Mouse (Mus musculus) kidney, adult 2 months (tissue): ENCODE results near the gene Orc2. TPM values are rescaled to one million over a fixed set of nuclear protein-coding genes. Genes with fewer than 3 reads are reported as not detected.

Source experiments
- DNase-seq: peaks from one replicate; pipeline ENCODE4 v3.0.0; 2021
- H3K27ac ChIP-seq: fragments of 200-500 bp; 2 replicates; pipeline ENCODE4 v1.5.1; 2012; ENCODE audit warnings: low read depth, low read length, control low read depth, inconsistent platforms; ENCODE audit not compliant: insufficient read depth
- H3K27me3 ChIP-seq: fragments of 200-500 bp; replicated peaks from 2 replicates; pipeline ENCODE4 v1.6.1; 2012; ENCODE audit warnings: mild to moderate bottlenecking, moderate library complexity, low read length, inconsistent platforms; ENCODE audit not compliant: control insufficient read depth, insufficient read depth
- H3K36me3 ChIP-seq: fragments of 200-500 bp; 2 replicates; pipeline ENCODE4 v1.6.1; 2012; ENCODE audit warnings: mild to moderate bottlenecking, moderate library complexity, low read length, inconsistent platforms; ENCODE audit not compliant: control insufficient read depth, insufficient read depth
- H3K4me1 ChIP-seq: fragments of 200-500 bp; 2 replicates; pipeline ENCODE4 v1.6.1; 2011; ENCODE audit warnings: low read length; ENCODE audit not compliant: control insufficient read depth, insufficient read depth
- H3K4me3 ChIP-seq: fragments of 200-500 bp; 2 replicates; pipeline ENCODE4 v1.5.1; 2011; ENCODE audit warnings: mild to moderate bottlenecking, low read depth, low read length, control low read depth; ENCODE audit not compliant: insufficient read depth
- CTCF ChIP-seq: fragments of 200-500 bp; conservative IDR thresholded peaks from 2 replicates; pipeline ENCODE4 v1.5.1; 2011; ENCODE audit warnings: low read depth, mild to moderate bottlenecking, control low read depth, low read length, moderate library complexity, mixed read lengths; ENCODE audit not compliant: insufficient read depth, insufficient read length
- POLR2A ChIP-seq: fragments of 200-500 bp; IDR thresholded peaks from one replicate; pipeline ENCODE4 v1.6.1; 2011; ENCODE audit warnings: low read depth, low read length, control low read depth
- WGBS: fragments of 180-500 bp; shearing (Covaris S2); methylation state at CpG from one replicate; pipeline ENCODE4 v1.1.7; 2018; 5-methylcytosine and 5-hydroxymethylcytosine counted together
- polyA plus RNA-seq: library from polyadenylated mRNA; depleted of rRNA; stranded (reverse); fragments of >200 nt; gene quantifications from 2 replicates; pipeline ENCODE4 v1.2.3, GENCODE M21; 2012

The Orc2 gene
- polyA plus RNA-seq, 1 experiment: 7.0 TPM

DNA sequence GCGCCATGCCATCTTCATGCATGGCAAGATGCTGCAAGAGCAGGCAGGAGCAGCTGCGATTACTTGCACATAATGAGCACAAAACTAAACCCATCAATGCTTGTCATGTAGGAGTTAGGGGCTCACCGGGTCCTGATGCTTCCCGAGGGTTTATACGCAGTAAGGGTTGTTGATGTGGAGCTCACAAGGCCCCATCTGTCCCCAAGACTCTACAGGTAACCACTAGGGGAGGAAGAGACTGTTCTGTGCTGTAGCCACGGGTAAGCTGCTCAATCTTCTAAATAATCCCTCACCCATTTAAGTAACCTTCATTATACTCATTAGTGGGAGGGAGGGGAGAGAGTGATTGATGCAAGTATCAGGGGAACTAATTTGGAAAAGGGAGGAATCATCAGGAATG lies 9.3 kb downstream of the Orc2 start:
- TF ChIP-seq CTCF: no peak
- no peak for TF ChIP-seq POLR2A
- WGBS: 96% methylated on average over 6 of the region's 6 CpGs
- Histone ChIP-seq H3K4me1 (no peaks in the 10 kb centered on the region), H3K4me3 (no peak overlapping the region), H3K27me3 (no peaks in the 10 kb centered on the region), H3K36me3 (no peaks in the 10 kb centered on the region; the same call in 1 of the 2 replicates), H3K27ac (no peak overlapping the region)
- no peak for DNase-seq

DNA sequence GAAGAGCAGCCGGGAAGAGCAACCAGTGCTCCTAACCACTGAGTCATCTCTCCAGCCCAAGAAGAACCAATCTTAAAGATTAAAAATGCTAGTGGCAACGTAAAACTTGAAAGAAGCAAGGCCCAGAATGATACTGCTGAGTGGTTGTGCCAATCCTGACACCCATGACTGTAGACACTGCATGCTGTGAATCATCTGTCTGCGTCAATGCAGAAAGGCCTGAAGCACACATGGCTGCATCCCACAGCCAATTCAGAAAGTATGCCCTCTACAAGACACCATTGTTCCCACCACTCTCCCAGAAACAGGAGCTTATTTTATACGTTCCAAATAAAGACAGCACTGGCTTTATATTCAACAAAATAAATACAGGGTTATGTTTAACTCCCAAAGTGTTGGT lies 22.3 kb downstream of the Orc2 start:
- Histone ChIP-seq H3K36me3 (peaks cover 3% of the 10 kb centered on the region), H3K4me1 (no peaks in the 10 kb centered on the region), H3K27me3 (no peaks in the 10 kb centered on the region), H3K27ac (no peak overlapping the region), H3K4me3 (no peak overlapping the region)
- DNase-seq: no peak
- TF ChIP-seq CTCF (no peak), POLR2A (no peak)
- WGBS: 96% methylated on average over 4 of the region's 4 CpGs

- DNase-seq: no peak
- H3K27me3 ChIP-seq: no peaks in the 10 kb centered on the region
- TF ChIP-seq POLR2A: no peak
- no peak for TF ChIP-seq CTCF
- no peak overlapping the region for H3K4me3 ChIP-seq
- no peak overlapping the region for H3K27ac ChIP-seq
- no peaks in the 10 kb centered on the region for H3K4me1 ChIP-seq
- WGBS: 91% methylated on average over 8 of the region's 8 CpGs
- peaks cover 2% of the 10 kb centered on the region for H3K36me3 ChIP-seq
Observed at GRCm38 (mm10) chr1:58475662-58476061, 29.2 kb downstream of the Orc2 start.

DNA sequence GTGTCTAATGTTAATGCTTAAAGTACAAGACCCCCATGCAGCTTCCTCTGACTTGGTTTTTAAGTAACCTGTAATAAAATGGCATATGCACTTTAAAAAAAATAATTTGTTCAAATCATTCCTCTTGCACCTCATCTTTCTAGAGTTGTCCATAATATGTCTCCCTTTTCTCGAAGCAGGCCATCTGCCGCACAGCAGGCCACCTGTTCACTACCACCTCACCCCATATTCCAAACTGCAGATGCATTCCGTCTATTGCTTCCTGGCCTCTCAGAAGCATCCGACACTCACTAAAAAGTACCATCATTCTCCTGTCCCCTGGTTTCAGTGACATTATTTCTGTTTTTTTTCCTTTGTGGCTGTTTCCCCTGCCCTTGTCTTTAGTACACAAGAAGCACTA lies 39.3 kb downstream of the Orc2 start:
- no peaks in the 10 kb centered on the region for H3K4me1 ChIP-seq
- H3K27me3 ChIP-seq: no peaks in the 10 kb centered on the region
- peaks cover 7% of the 10 kb centered on the region for H3K36me3 ChIP-seq
- TF ChIP-seq CTCF (no peak), POLR2A (no peak)
- DNase-seq: no peak
- no peak overlapping the region for H3K4me3 ChIP-seq
- 96% methylated on average over 4 of the region's 4 CpGs for WGBS
- no peak overlapping the region for H3K27ac ChIP-seq

- H3K27ac ChIP-seq: no peak overlapping the region
- H3K4me1 ChIP-seq: no peaks in the 10 kb centered on the region
- 89% methylated on average over 4 of the region's 4 CpGs for WGBS
- H3K4me3 ChIP-seq: no peak overlapping the region
- TF ChIP-seq POLR2A (no peak), CTCF (no peak)
- no peak for DNase-seq
- H3K36me3 ChIP-seq: peaks cover 7% of the 10 kb centered on the region
- H3K27me3 ChIP-seq: no peaks in the 10 kb centered on the region
Observed at GRCm38 (mm10) chr1:58465042-58465441, 39.9 kb downstream of the Orc2 start.

- Histone ChIP-seq H3K4me1 (no peaks in the 10 kb centered on the region), H3K4me3 (no peak overlapping the region), H3K36me3 (peaks cover 4% of the 10 kb centered on the region), H3K27me3 (no peaks in the 10 kb centered on the region), H3K27ac (no peak overlapping the region)
- DNase-seq: peak; percentile 25
- TF ChIP-seq POLR2A (no peak), CTCF (no peak)
- 60% methylated on average over 2 of the region's 2 CpGs for WGBS
Observed at GRCm38 (mm10) chr1:58463935-58464334, 41.0 kb downstream of the Orc2 start.

DNA sequence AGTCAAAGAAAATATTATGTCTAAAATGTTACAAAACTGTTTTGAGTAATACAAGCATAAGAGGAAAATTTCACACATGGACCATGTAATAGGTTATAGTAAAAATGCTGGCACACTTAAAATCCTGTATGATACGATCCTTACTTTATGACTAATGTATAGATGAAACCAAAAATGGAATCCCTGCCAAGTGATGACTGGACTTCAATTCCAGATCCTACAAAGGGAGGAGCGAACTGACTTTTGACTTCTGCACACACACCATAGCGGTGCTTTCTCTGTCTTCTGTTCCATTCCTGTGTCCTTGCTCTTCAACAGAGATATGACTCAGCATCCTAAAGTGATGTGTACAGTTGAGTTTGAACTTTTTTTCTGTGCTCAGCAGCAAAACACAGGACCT lies 44.3 kb downstream of the Orc2 start:
- no peak for DNase-seq
- WGBS: 94% methylated on average over 3 of the region's 3 CpGs
- TF ChIP-seq POLR2A (no peak), CTCF (no peak)
- Histone ChIP-seq H3K4me3 (no peak overlapping the region), H3K36me3 (peaks cover 2% of the 10 kb centered on the region), H3K4me1 (no peaks in the 10 kb centered on the region), H3K27me3 (no peaks in the 10 kb centered on the region), H3K27ac (no peak overlapping the region)

- DNase-seq: peak; percentile 58
- 60% methylated on average over 2 of the region's 2 CpGs for WGBS
- no peaks in the 10 kb centered on the region for H3K4me1 ChIP-seq
- TF ChIP-seq POLR2A (no peak), CTCF (no peak)
- no peaks in the 10 kb centered on the region for H3K27me3 ChIP-seq
- H3K27ac ChIP-seq: no peak overlapping the region
- H3K4me3 ChIP-seq: no peak overlapping the region
- peaks cover 2% of the 10 kb centered on the region for H3K36me3 ChIP-seq
Observed at GRCm38 (mm10) chr1:58458867-58459266, 46.0 kb downstream of the Orc2 start.
